Mouse (Mus musculus): ENCODE results near the gene Tead4. TPM values are rescaled to one million over a fixed set of nuclear protein-coding genes. Genes with fewer than 3 reads are reported as not detected.
"Not testable (repeated sequence)": the region's sequence is repeated elsewhere in the genome, so short reads cannot be mapped to it uniquely, and the experiment has no call there.

Gene Tead4
- total and polyA plus RNA-seq, 3 experiments = not detected

- no peaks in the 10 kb centered on the region for H3K79me2 ChIP-seq (replicated peaks; ENCODE audit: control insufficient read depth, extremely low read depth, insufficient read depth, poor library complexity, severe bottlenecking)
- DNase-seq (ENCODE audit: extremely low read depth) = no peak
- H3K4me3 ChIP-seq (replicated peaks in 1 of 3; ENCODE audit: low read depth in 2 of 3, low read length in 2 of 3, poor library complexity in 1 of 3) = no peak overlapping the region
- no peak overlapping the region for H3K9ac ChIP-seq (ENCODE audit: insufficient read depth, low read depth)
- no peak overlapping the region for H3K27ac ChIP-seq (ENCODE audit: insufficient read depth, low read depth)
- no peak overlapping the region for H3K4me2 ChIP-seq (ENCODE audit: insufficient read depth, low read depth, poor library complexity, severe bottlenecking)
- no peak for TF ChIP-seq ZKSCAN1 (IDR thresholded peaks at IDR 0.05; ENCODE audit: borderline replicate concordance, low read depth, low read length)
- TF ChIP-seq RCOR1 (conservative IDR thresholded peaks at IDR 0.05; ENCODE audit: low read depth, low read length) = no peak
- no peak for TF ChIP-seq CTCF (conservative IDR thresholded peaks at IDR 0.05 in 1 of 2, IDR thresholded peaks at IDR 0.05 in 1 of 2; ENCODE audit: low read depth in 2 of 2, low read length in 2 of 2)
- TF ChIP-seq CHD2 (IDR thresholded peaks at IDR 0.05; ENCODE audit: low read length) = no peak
- TF ChIP-seq ZMIZ1 (IDR thresholded peaks at IDR 0.05; ENCODE audit: low read depth, low read length) = no peak
- TF ChIP-seq MXI1 (IDR thresholded peaks at IDR 0.05; ENCODE audit: low read depth, low read length) = no peak
- no peak for TF ChIP-seq BHLHE40 (IDR thresholded peaks at IDR 0.05; ENCODE audit: low read depth, low read length)
- no peak for TF ChIP-seq KAT2A (IDR thresholded peaks at IDR 0.05; ENCODE audit: insufficient replicate concordance, low read length)
- TF ChIP-seq E2F4 (IDR thresholded peaks at IDR 0.05; ENCODE audit: insufficient replicate concordance, low read depth, low read length) = no peak
- TF ChIP-seq ELF1 (IDR thresholded peaks at IDR 0.05; ENCODE audit: low read depth, low read length) = no peak
- TF ChIP-seq POLR2AphosphoS2 (IDR thresholded peaks at IDR 0.05; ENCODE audit: low read depth, low read length) = no peak
- TF ChIP-seq USF1 (IDR thresholded peaks at IDR 0.05; ENCODE audit: low read depth, low read length) = no peak
- no peak for TF ChIP-seq CHD1 (IDR thresholded peaks at IDR 0.05; ENCODE audit: low read depth, low read length)
- TF ChIP-seq PAX5 (IDR thresholded peaks at IDR 0.05; ENCODE audit: low read length) = no peak
- TF ChIP-seq POLR2A (IDR thresholded peaks at IDR 0.05; ENCODE audit: low read depth, low read length) = no peak
- peaks cover 0 to 3% of the 10 kb centered on the region in 2 experiments; a peak in 2 of 4 replicates for H3K4me1 ChIP-seq (ENCODE audit: control insufficient read depth in 1 of 2, insufficient read depth in 2 of 2)
- peaks cover 11% of the 10 kb centered on the region for H3K27me3 ChIP-seq (replicated peaks)
- H3K36me3 ChIP-seq (replicated peaks in 1 of 2; ENCODE audit: control insufficient read depth in 1 of 2, insufficient read depth in 1 of 2, low read length in 1 of 2) = no peaks in the 10 kb centered on the region
- dilution Hi-C loops (cut with MboI; ENCODE audit: extremely low pct_ligation_motif_present, extremely low pct_unique_long_range_greater_than_20kb, low sequenced_read_pairs) (no loop called here), in situ Hi-C loops (cut with MboI; ENCODE audit: low pct_ligation_motif_present, low pct_unique_long_range_greater_than_20kb, low sequenced_read_pairs) (no loop called here)
- H3K9me3 ChIP-seq (replicated peaks; ENCODE audit: low read length) = no peaks in the 10 kb centered on the region
Observed at GRCm38 (mm10) chr6:128225009-128225845, 75.4 kb downstream of the Tead4 start.

GRCm38 (mm10) chr6:128223159-128223558 is 77.5 kb downstream of the Tead4 start:
- no peak for DNase-seq (ENCODE audit: extremely low read depth)
- no peak overlapping the region for H3K4me3 ChIP-seq (replicated peaks in 1 of 3; ENCODE audit: low read depth in 2 of 3, low read length in 2 of 3, poor library complexity in 1 of 3)
- no peak for TF ChIP-seq TCF12 (IDR thresholded peaks at IDR 0.05; ENCODE audit: low read depth, low read length)
- no peak for TF ChIP-seq TBP (conservative IDR thresholded peaks at IDR 0.05; ENCODE audit: low read depth, low read length)
- TF ChIP-seq NELFE (IDR thresholded peaks at IDR 0.05; ENCODE audit: low read depth, low read length) = no peak
- TF ChIP-seq E2F4 (IDR thresholded peaks at IDR 0.05; ENCODE audit: insufficient replicate concordance, low read depth, low read length) = no peak
- no peak for TF ChIP-seq ZC3H11A (IDR thresholded peaks at IDR 0.05; ENCODE audit: low read depth, low read length)
- no peak for TF ChIP-seq KAT2A (IDR thresholded peaks at IDR 0.05; ENCODE audit: insufficient replicate concordance, low read length)
- no peak overlapping the region for H3K9ac ChIP-seq (ENCODE audit: insufficient read depth, low read depth)
- H3K4me2 ChIP-seq (ENCODE audit: insufficient read depth, low read depth, poor library complexity, severe bottlenecking) = no peak overlapping the region
- peaks cover 0 to 3% of the 10 kb centered on the region in 2 experiments; a peak in 2 of 4 replicates for H3K4me1 ChIP-seq (ENCODE audit: control insufficient read depth in 1 of 2, insufficient read depth in 2 of 2)
- in situ Hi-C loops (cut with MboI; ENCODE audit: low pct_ligation_motif_present, low pct_unique_long_range_greater_than_20kb, low sequenced_read_pairs) = no loop called here
- H3K9me3 ChIP-seq (replicated peaks; ENCODE audit: low read length) = no peaks in the 10 kb centered on the region
- peaks cover 10% of the 10 kb centered on the region for H3K27me3 ChIP-seq (replicated peaks)
- dilution Hi-C loops (cut with MboI; ENCODE audit: extremely low pct_ligation_motif_present, extremely low pct_unique_long_range_greater_than_20kb, low sequenced_read_pairs) = no loop called here
- no peaks in the 10 kb centered on the region for H3K36me3 ChIP-seq (replicated peaks in 1 of 2; ENCODE audit: control insufficient read depth in 1 of 2, insufficient read depth in 1 of 2, low read length in 1 of 2)
- H3K27ac ChIP-seq (ENCODE audit: insufficient read depth, low read depth) = no peak overlapping the region
- no peaks in the 10 kb centered on the region for H3K79me2 ChIP-seq (replicated peaks; ENCODE audit: control insufficient read depth, extremely low read depth, insufficient read depth, poor library complexity, severe bottlenecking)

- H3K79me2 ChIP-seq (replicated peaks; ENCODE audit: control insufficient read depth, extremely low read depth, insufficient read depth, poor library complexity, severe bottlenecking); in situ Hi-C loops (cut with MboI; ENCODE audit: low pct_ligation_motif_present, low pct_unique_long_range_greater_than_20kb, low sequenced_read_pairs); H3K27me3 ChIP-seq (replicated peaks); DNase-seq (ENCODE audit: extremely low read depth); dilution Hi-C loops (cut with MboI; ENCODE audit: extremely low pct_ligation_motif_present, extremely low pct_unique_long_range_greater_than_20kb, low sequenced_read_pairs); H3K9ac ChIP-seq (ENCODE audit: insufficient read depth, low read depth); H3K9me3 ChIP-seq (replicated peaks; ENCODE audit: low read length); H3K36me3 ChIP-seq (replicated peaks in 1 of 2; ENCODE audit: control insufficient read depth in 1 of 2, insufficient read depth in 1 of 2, low read length in 1 of 2); H3K4me2 ChIP-seq (ENCODE audit: insufficient read depth, low read depth, poor library complexity, severe bottlenecking); H3K4me1 ChIP-seq (ENCODE audit: control insufficient read depth in 1 of 2, insufficient read depth in 2 of 2); H3K4me3 ChIP-seq (replicated peaks in 1 of 3; ENCODE audit: low read depth in 2 of 3, low read length in 2 of 3, poor library complexity in 1 of 3); H3K27ac ChIP-seq (ENCODE audit: insufficient read depth, low read depth): not testable (repeated sequence)
Observed at GRCm38 (mm10) chr6:128215004-128215403, 85.6 kb downstream of the Tead4 start.

GRCm38 (mm10) chr6:128209199-128209598 is 91.4 kb downstream of the Tead4 start:
- H3K36me3 ChIP-seq (replicated peaks in 1 of 2; ENCODE audit: control insufficient read depth in 1 of 2, insufficient read depth in 1 of 2, low read length in 1 of 2); in situ Hi-C loops (cut with MboI; ENCODE audit: low pct_ligation_motif_present, low pct_unique_long_range_greater_than_20kb, low sequenced_read_pairs); DNase-seq (ENCODE audit: extremely low read depth); H3K79me2 ChIP-seq (replicated peaks; ENCODE audit: control insufficient read depth, extremely low read depth, insufficient read depth, poor library complexity, severe bottlenecking); H3K4me2 ChIP-seq (ENCODE audit: insufficient read depth, low read depth, poor library complexity, severe bottlenecking); dilution Hi-C loops (cut with MboI; ENCODE audit: extremely low pct_ligation_motif_present, extremely low pct_unique_long_range_greater_than_20kb, low sequenced_read_pairs); H3K27me3 ChIP-seq (replicated peaks); H3K9me3 ChIP-seq (replicated peaks; ENCODE audit: low read length); H3K27ac ChIP-seq (ENCODE audit: insufficient read depth, low read depth); H3K4me3 ChIP-seq (replicated peaks in 1 of 3; ENCODE audit: low read depth in 2 of 3, low read length in 2 of 3, poor library complexity in 1 of 3); H3K9ac ChIP-seq (ENCODE audit: insufficient read depth, low read depth); H3K4me1 ChIP-seq (ENCODE audit: control insufficient read depth in 1 of 2, insufficient read depth in 2 of 2): not testable (repeated sequence)

All from CH12.LX (cell line).